Mouse (Mus musculus) testis, postnatal 14 days (tissue): Measurements from ENCODE around the gene Gm28230.

Experiments
- DNase-seq: peaks from one replicate; pipeline ENCODE4 v3.0.0; 2021; ENCODE audit warnings: low spot score

Gm28230 gene

GRCm38 (mm10) chr2:74726551-74726950 lies at the start of gene Gm28230:
Gene Gm28230, plus strand, starts transcription at chr2:74726728.
- DNase-seq: no peak

GRCm38 (mm10) chr2:74677106-74677505 lies 49.4 kb upstream of the Gm28230 start:
- no peak for DNase-seq

DNA sequence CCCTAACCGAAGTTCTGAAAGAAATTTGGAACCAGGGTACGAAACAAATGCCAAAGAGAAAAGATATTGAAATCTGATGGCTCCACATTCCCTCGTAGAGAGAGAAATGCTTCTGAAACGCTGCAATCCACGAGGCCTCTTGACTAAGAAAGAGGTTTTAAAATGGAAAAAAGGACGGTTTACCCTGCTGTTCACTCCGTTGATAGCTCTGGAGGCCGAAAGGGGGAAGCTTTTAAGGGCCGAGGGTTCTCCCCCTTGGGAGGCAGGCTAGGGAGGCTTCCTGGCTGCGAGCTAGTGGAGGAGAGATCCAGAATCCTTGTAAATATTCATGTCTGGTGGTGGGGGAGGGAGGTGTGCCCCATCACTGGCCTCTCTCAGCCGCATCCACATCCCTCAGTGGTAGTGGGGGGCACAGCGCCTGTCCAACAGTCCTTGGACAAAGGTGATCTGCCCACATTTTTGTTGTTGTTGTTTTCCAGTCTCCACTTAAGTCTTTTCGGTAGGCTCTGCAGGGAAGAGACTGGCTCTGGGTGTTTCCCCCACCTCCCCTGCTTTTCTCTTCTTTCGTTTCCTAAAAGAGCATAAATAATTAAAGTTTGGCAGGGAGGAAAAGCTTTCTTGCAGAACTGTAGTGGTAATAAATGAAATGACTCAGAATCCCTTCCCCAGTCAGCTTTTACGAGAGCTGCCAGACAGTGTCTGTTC lies 47.5 kb upstream of the Gm28230 start, which contains the start of gene Hoxd11:
Gene Hoxd11 (plus strand): TSS at position 667 of the 705 bp plus-strand sequence.
- no peak for DNase-seq

DNA sequence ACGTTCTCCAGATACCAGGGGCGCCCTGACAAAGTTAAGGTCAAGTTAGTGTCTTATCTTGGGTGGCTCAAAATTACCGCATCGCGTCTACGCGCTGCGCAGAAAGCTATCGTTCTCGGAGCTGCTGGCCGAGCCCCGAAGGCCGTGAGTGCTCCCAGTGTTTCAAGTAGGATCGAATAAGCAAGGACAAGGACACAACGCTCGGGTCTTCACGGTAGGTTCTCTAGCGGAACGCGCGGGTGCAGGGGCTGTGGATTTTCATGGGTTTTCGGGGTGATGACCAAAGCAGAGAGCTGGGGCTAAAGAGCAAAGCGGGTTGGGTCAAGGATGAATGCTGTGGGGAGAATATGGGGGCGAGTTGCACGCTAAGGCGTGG lies 46.9 kb upstream of the Gm28230 start:
- DNase-seq: no peak

DNA sequence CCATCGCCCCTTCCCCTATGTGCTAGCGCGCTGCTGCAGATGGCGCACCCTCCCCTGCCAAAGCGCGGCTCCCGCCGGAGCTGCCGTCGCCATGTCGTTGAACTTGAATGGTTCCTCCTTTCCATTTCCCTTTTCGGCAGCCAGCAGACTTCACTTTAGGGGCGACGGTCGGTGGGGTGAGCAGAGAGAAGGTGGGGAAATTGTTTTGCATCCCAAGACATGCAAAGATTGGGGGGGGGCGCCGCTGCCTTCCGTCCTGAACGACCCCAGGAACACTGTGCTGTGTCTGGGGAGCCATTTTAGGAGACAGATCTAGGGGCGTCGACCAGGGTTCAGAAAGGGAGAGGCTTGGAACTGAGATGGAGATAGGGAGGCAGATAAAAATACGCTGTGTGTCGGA lies 46.5 kb upstream of the Gm28230 start:
- DNase-seq: no peak

- DNase-seq: no peak
These were observed 45.7 kb upstream of the Gm28230 start for GRCm38 (mm10) chr2:74680561-74681398.

- DNase-seq: peak; percentile 19
These were observed 44.7 kb upstream of the Gm28230 start for GRCm38 (mm10) chr2:74681594-74682531.

DNA sequence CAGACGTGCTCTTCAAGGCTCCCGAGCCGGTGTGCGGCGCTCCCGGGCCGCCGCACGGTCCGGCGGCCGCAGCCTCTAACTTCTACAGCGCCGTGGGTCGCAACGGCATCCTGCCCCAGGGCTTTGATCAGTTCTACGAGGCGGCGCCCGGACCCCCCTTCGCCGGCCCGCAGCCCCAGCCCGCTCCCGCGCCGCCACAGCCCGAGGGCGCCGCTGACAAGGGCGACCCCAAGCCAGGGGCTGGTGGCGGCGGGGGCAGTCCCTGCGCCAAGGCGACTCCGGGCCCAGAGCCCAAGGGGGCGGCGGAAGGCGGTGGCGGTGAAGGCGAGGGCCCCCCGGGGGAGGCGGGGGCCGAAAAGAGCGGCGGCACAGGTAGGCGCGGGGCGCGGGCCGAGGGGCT lies 43.7 kb upstream of the Gm28230 start:
- no peak for DNase-seq

DNA sequence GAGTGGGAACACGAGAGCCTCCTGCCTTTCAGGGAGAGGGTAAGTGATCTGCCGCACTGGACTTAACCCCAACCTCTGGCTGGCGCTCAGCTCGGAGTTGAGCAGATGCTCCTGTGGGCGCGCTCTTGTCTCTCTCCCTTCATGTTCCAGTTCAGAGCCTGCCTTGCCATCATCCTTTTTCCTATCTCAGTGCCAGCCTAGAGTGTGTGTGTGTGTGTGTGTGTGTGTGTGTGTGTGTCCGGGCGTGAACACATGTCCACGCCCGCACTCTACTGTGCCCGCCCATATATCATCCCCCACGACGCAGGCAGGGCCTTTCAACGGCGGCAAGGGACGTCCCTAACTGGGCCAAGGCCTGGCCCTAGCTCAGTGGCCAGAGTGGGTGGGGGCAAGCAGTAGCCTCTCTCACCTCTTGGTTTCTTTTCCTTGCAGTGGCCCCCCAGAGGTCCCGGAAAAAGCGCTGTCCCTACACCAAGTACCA lies 43.0 kb upstream of the Gm28230 start:
- DNase-seq: peak; percentile 35

DNA sequence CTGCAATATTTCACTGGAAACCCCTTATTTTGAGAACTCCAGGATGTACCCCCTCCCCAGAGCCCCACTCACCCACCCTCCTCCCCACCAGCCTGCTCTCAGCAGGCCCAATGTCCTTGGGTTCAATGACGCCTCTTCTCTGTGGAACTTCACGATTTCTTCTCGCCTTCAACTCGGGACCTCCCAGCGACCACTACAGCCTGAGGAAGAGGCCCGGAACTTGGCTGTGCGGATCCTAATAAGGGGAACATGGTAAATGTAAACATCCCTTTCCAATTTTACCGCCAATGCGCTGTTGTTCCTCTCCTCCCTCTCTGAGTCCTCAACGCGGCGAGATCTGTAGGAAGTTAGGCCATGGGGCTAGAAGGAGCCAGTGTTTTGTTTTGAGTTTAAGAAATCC lies 42.4 kb upstream of the Gm28230 start:
- DNase-seq: no peak

DNA sequence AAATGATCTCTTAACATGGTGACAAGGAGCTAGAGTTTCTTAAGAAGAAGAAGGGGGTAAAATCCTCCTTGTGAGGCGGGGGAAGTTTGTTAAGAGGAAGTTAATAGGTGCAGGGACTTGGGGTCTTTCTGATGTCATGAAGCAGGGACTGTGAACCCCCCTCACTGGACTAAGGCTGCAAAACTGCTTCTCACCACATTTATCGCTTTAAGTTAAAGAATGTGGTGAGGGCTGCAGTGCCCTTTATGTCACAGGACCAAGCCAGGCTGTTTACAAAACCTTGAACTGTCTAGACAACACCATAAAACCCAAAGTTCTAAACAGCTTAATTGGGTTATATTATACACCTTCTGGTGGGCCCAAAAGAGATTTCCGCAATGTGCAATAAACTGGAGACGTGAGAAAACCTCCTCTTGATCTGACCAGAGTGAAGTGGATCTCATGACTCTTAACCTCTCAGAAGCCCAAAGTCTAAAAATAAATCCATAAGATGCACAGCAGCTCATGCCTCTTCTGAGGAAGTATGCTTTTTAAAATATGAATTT lies 41.4 kb upstream of the Gm28230 start:
- no peak for DNase-seq

DNA sequence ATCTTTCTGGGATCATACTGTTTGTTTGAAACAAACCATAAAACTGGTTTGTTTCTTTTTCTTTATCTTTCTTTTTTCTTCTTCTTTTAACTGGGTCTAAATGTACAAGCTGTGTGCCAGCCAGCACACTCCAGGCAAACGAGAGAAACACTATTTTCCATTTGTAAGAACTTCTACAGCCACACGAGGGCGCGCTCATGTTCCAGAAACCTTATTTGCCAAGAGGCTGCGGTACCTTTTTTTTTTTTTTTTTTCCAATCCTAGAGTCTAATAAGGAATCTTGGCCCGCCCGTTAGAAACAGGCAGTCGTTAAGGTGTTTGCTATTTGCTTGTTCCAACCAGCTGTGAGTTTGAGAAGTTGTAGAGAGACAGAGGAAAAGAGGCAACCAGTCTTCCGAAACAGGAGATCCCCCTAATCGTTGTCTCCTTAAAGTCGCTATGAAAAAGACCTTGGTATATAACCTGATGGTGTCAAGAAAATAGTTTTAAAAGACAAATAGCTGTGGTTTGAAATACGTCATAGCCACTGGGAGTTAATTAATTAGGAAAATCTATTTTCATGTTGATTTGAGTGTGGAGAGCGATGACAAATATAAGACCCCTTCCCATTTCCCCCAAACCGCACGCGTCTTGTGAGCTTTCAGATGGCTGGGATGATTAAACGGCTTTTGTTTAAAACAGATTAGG lies 40.1 kb upstream of the Gm28230 start:
- no peak for DNase-seq

- no peak for DNase-seq
These were observed 39.4 kb upstream of the Gm28230 start for GRCm38 (mm10) chr2:74686988-74687697.

DNA sequence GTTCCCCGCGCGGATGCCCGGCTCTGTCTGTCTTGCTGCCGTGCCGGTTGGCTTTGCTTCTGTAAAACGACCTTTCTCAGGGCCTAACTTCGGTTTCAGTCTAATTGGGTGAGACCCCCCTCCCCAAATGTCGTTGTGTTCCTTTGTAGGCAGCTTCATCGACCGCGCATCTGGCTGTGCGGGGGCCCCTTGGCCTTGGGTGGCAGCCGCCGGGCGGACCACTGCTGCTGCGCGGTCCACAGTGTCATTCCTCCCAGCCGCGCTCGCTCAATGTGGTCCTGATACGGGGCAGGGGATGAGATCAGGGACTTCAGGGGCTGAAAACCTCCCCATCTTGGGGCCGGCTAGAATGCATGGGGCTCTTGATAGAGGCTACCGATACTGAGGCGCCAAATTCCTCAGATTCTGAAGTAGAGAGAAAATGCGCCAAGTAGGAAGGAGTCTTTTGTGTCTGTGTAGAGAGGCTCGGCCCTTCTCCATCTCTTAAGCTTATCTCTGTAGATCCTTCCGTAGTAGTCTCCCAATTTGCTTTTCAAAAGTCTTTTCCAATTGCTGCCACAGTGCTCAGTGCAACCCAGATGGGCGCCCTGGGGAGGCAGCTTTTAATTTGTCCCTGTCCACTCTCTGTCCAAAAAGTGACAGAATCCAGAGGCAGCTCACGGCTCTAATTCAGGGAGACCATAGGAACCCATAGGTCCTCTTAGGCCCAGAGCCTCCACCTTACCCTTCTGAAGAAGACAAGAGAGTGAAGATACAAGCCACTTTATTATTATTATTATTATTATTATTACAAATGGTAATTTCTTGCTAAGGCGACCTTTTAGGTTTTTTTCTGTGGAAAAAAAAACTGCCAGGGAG lies 38.6 kb upstream of the Gm28230 start:
- DNase-seq: no peak

GRCm38 (mm10) chr2:74688795-74689573 lies 37.5 kb upstream of the Gm28230 start:
- DNase-seq: no peak

DNA sequence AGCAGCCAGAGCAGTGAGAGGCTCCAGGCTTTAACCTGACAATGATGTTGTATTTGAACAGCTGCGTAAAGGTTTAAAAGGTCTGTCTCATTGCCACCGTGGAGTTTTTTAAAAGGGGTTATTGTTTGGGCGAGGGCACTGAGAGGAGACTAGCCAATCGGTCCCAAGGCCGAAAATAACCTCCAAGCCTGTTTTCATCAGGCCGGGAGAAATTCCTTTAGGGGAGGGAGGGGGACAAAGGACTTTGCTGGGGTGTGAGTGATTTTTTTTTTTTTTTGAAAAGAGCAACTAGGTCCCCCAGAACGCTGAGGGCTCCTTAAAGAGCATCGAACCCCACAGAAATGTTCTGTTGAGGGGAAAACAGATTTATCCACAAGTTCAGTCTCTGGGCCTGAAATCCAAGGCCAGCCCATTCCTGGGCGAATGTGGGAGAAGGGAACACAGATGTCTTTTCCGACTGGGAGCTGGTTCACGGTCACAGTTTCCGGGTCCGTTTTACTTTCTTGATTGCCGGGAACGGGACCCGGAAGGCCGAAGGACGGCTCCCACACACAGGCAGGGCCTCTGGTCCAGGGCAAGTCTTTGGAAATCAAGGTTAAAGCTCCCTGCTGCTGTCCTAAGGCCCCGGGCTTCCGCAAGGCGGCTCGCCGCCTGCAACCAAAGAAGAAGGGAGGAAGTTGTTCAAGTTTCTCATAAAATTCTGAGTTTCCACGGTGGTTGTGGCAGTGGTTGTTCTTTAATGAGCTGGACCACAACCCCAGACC lies 36.8 kb upstream of the Gm28230 start:
- no peak for DNase-seq

DNA sequence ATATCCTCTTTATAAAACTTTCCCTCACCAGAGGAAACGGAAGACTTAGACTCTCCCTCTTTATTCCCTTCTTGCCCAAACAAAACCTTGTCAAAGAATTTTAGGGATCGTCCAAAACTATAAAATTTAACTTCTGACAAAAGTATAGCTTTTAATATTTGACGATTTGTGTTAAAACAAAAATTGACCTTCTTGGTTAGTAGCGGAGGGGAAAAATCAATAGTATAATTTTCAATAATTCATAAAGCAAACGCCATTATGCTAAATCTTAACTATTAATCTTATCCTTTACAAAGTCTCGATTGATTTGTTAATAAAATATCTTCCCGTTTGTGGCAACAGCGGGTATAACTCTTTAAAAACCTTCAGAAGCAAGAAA lies 36.2 kb upstream of the Gm28230 start:
- no peak for DNase-seq
